Mouse (Mus musculus): ENCODE data around the gene Ipo9. TPM values are rescaled to one million over a fixed set of nuclear protein-coding genes. Genes with fewer than 3 reads are reported as not detected.
A peak's percentile ranks its signal among the peaks of the same experiment; 100 is the strongest.

The Ipo9 gene
- polyA plus RNA-seq, 1 experiment from 2014 or later, result 112 TPM

DNA sequence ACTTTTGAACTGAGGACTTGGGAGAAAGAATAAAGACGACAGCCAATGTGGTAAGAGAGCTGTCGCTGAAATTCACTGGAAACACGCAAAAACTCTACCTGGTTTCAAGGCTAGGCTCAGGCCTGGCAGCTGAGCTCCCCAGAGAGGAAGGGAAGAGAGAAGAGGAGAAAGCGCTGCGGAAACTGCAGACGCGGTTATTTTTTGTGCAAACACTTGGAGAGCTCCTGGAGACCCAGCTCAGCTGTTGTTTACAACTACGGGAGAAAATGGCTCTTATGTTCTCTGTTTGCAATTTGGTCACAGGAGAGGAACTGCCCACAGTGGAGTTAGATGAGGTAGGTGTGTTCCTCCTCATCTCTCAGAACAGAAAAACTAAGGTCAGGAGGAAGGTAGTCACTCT, 32.4 kb upstream of the Ipo9 start:
- Histone ChIP-seq H3K4me3 (ENCODE audit: low read depth, low read length) (no peak overlapping the region), H3K9me3 (replicated peaks; ENCODE audit: control insufficient read depth, low read length, poor library complexity, severe bottlenecking) (no peaks in the 10 kb centered on the region), H3K36me3 (ENCODE audit: control insufficient read depth, insufficient read depth, low read length) (peaks cover 65% of the 10 kb centered on the region), H3K9ac (ENCODE audit: low read depth, low read length) (no peak overlapping the region), H3K27me3 (ENCODE audit: control insufficient read depth, insufficient read depth, low read depth, low read length) (no peaks in the 10 kb centered on the region), H3K27ac (ENCODE audit: low read length) (no peak overlapping the region), H3K4me2 (ENCODE audit: low read length) (no peak overlapping the region), H3K4me1 (ENCODE audit: control insufficient read depth, insufficient read depth, low read length) (no peaks in the 10 kb centered on the region)
- WGBS, result 86% methylated on average over 8 of the region's 8 CpGs
- no peak for ATAC-seq

DNA sequence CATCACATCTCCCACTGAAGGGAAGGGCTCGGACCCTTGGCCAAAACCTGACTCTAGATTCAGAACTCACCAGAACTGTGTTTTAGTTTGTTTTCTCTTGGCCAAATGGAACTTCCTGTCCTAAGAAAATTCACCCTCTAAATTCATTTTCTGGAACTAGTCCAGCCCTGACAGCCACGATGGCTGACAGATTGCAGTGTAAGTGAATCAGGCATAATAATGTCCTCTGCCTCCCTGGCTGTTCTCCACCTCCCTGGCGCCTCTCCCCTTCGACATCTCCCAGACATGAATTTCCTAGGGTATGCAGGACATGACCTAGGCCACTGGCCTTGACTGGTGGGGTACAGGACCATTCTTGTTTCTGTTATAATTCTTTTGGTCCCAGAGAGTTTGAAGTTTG, 32.0 kb upstream of the Ipo9 start:
- Histone ChIP-seq H3K9ac (ENCODE audit: low read depth, low read length) (no peak overlapping the region), H3K4me2 (ENCODE audit: low read length) (no peak overlapping the region), H3K4me1 (ENCODE audit: control insufficient read depth, insufficient read depth, low read length) (no peaks in the 10 kb centered on the region), H3K4me3 (ENCODE audit: low read depth, low read length) (no peak overlapping the region), H3K27me3 (ENCODE audit: control insufficient read depth, insufficient read depth, low read depth, low read length) (no peaks in the 10 kb centered on the region), H3K36me3 (ENCODE audit: control insufficient read depth, insufficient read depth, low read length) (peaks cover 63% of the 10 kb centered on the region), H3K27ac (ENCODE audit: low read length) (no peak overlapping the region), H3K9me3 (replicated peaks; ENCODE audit: control insufficient read depth, low read length, poor library complexity, severe bottlenecking) (no peaks in the 10 kb centered on the region)
- 79% methylated on average over 4 of the region's 4 CpGs for WGBS
- ATAC-seq, result no peak

DNA sequence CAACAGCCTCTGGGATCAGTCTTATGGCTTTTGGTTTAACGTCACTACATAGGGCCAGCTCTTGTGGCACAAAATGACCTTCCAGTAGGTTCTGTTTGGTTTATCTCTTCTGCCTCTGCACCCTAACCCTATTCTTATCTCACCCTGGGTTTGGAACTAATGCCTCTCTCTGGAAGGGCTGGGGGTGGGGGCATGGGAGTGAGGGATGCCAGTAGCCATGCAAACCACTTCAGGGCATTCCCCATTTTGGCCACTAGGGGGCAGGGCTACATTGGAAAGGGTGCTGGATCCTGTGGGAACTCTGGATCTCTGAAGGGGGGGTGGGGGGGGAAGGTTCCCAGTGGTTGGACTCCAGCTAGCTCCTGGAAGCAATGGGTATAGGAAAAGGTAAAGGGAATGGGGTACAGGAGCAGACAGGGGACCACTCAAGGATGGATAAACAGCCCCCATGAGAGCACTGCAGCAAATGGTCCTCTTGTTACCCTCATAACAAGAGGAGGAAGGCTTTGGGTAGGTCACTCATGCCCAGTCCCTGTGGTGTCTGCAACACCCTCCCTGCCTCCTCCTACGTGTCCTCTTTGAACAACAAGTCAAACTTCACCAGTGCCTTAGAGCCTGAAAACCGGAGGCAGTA, 30.9 kb upstream of the Ipo9 start:
- Histone ChIP-seq H3K4me2 (ENCODE audit: low read length) (no peak overlapping the region), H3K9ac (ENCODE audit: low read depth, low read length) (no peak overlapping the region), H3K36me3 (ENCODE audit: control insufficient read depth, insufficient read depth, low read length) (peaks cover 59% of the 10 kb centered on the region), H3K9me3 (replicated peaks; ENCODE audit: control insufficient read depth, low read length, poor library complexity, severe bottlenecking) (no peaks in the 10 kb centered on the region), H3K27ac (ENCODE audit: low read length) (no peak overlapping the region), H3K4me1 (ENCODE audit: control insufficient read depth, insufficient read depth, low read length) (no peaks in the 10 kb centered on the region), H3K27me3 (ENCODE audit: control insufficient read depth, insufficient read depth, low read depth, low read length) (no peaks in the 10 kb centered on the region), H3K4me3 (ENCODE audit: low read depth, low read length) (no peak overlapping the region)
- WGBS, result 80% methylated on average over 3 of the region's 3 CpGs
- ATAC-seq, result peak; percentile 52; the same call in 1 of the 2 replicates

DNA sequence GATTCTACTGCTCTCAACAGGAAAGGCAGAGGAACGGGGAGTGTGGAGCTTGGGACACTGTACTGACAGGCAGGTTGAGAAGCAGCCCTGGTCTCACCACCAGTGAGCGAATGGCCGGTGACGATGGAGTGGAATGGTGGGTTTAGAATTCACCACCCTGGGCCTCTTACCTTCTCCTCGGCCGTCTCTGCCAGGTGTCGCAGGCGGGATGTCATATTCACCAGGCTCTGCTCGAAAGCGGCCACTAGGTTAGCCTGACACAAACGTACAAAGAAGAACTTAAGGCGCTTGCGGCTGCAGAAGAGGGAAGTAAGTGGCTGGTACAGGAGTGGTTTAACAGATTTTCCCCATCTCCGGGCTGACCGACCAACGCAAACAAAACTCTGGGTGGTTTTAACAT, 30.2 kb upstream of the Ipo9 start:
- WGBS, result 94% methylated on average over 16 of the region's 16 CpGs
- Histone ChIP-seq H3K4me3 (ENCODE audit: low read depth, low read length) (no peak overlapping the region), H3K36me3 (ENCODE audit: control insufficient read depth, insufficient read depth, low read length) (peaks cover 56% of the 10 kb centered on the region), H3K4me1 (ENCODE audit: control insufficient read depth, insufficient read depth, low read length) (no peaks in the 10 kb centered on the region), H3K9ac (ENCODE audit: low read depth, low read length) (no peak overlapping the region), H3K27ac (ENCODE audit: low read length) (no peak overlapping the region), H3K4me2 (ENCODE audit: low read length) (no peak overlapping the region), H3K9me3 (replicated peaks; ENCODE audit: control insufficient read depth, low read length, poor library complexity, severe bottlenecking) (no peaks in the 10 kb centered on the region), H3K27me3 (ENCODE audit: control insufficient read depth, insufficient read depth, low read depth, low read length) (no peaks in the 10 kb centered on the region)
- ATAC-seq, result no peak

DNA sequence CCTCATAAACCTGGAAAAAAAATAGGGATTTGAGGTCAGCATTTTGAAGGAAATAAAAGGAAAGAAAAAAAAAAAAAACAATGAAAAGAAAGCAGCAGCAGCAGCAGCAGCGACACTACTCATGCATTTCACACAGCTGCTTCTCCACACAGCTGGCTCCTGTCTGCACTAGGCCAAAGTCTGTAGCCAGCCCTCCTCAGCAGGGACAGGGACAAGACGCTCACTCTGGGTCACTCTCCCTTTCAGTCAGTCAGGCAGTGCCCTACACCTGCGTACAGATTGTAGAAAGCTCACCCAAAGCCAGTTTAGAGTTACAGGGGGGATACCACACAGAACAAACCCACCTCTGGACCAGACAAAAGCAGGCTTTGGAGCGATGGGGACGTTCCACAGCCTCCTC, 27.6 kb upstream of the Ipo9 start:
- no peak overlapping the region for H3K4me2 ChIP-seq (ENCODE audit: low read length)
- WGBS, result 92% methylated on average over 5 of the region's 5 CpGs
- no peaks in the 10 kb centered on the region for H3K9me3 ChIP-seq (replicated peaks; ENCODE audit: control insufficient read depth, low read length, poor library complexity, severe bottlenecking)
- no peak overlapping the region for H3K9ac ChIP-seq (ENCODE audit: low read depth, low read length)
- ATAC-seq, result no peak
- H3K4me1 ChIP-seq (ENCODE audit: control insufficient read depth, insufficient read depth, low read length), result no peaks in the 10 kb centered on the region
- no peak overlapping the region for H3K27ac ChIP-seq (ENCODE audit: low read length)
- peaks cover 52% of the 10 kb centered on the region for H3K36me3 ChIP-seq (ENCODE audit: control insufficient read depth, insufficient read depth, low read length)
- no peaks in the 10 kb centered on the region for H3K27me3 ChIP-seq (ENCODE audit: control insufficient read depth, insufficient read depth, low read depth, low read length)
- H3K4me3 ChIP-seq (ENCODE audit: low read depth, low read length), result no peak overlapping the region

DNA sequence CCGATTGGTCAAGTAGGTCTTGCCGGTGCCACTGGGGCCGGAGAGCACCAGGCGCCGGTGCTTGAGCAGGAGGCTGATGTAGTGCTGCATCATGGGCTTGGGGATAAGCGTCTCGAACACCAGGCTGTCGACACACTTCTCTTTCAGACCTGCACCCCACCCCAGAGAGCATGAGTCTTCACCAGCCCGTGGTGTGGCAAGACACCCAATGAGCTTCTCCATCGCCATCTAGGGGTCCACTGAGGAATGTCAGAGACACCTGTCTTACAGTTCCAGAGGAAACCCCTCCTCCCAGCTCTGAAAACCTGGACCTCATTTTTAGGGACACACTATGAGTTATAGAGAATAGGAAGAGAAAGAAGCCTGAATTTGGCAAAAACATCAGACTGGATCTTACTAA, 22.0 kb upstream of the Ipo9 start:
- Histone ChIP-seq H3K27me3 (ENCODE audit: control insufficient read depth, insufficient read depth, low read depth, low read length) (no peaks in the 10 kb centered on the region), H3K36me3 (ENCODE audit: control insufficient read depth, insufficient read depth, low read length) (peaks cover 51% of the 10 kb centered on the region), H3K4me2 (ENCODE audit: low read length) (no peak overlapping the region), H3K9ac (ENCODE audit: low read depth, low read length) (no peak overlapping the region), H3K4me1 (ENCODE audit: control insufficient read depth, insufficient read depth, low read length) (no peaks in the 10 kb centered on the region), H3K4me3 (ENCODE audit: low read depth, low read length) (no peak overlapping the region), H3K27ac (ENCODE audit: low read length) (no peak overlapping the region), H3K9me3 (replicated peaks; ENCODE audit: control insufficient read depth, low read length, poor library complexity, severe bottlenecking) (no peaks in the 10 kb centered on the region)
- WGBS, result 75% methylated on average over 10 of the region's 10 CpGs
- no peak for ATAC-seq

DNA sequence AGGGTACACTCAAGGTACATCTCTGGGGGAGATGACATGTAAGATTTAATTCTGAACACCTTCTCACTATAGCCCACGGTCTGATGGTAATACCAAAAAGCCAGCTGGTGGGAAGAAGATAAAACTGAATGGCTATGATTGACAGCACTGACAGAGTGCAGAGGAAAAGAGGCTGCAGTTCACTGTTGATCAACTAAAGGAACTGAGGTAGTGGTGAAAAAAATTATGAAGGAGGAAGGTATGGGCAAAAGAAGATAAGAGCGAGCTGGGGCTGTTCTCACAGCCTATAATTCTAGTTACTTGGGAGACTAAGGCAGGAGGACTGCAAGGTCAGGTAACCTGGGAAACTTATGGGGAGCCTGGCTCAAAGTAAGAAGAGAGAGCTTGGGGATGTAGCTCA, 21.1 kb upstream of the Ipo9 start:
- Histone ChIP-seq H3K27ac (ENCODE audit: low read length) (no peak overlapping the region), H3K36me3 (ENCODE audit: control insufficient read depth, insufficient read depth, low read length) (peaks cover 45% of the 10 kb centered on the region), H3K9ac (ENCODE audit: low read depth, low read length) (no peak overlapping the region), H3K27me3 (ENCODE audit: control insufficient read depth, insufficient read depth, low read depth, low read length) (no peaks in the 10 kb centered on the region), H3K9me3 (replicated peaks; ENCODE audit: control insufficient read depth, low read length, poor library complexity, severe bottlenecking) (no peaks in the 10 kb centered on the region), H3K4me1 (ENCODE audit: control insufficient read depth, insufficient read depth, low read length) (no peaks in the 10 kb centered on the region), H3K4me2 (ENCODE audit: low read length) (no peak overlapping the region), H3K4me3 (ENCODE audit: low read depth, low read length) (no peak overlapping the region)
- 92% methylated on average over 2 of the region's 2 CpGs for WGBS
- no peak for ATAC-seq

DNA sequence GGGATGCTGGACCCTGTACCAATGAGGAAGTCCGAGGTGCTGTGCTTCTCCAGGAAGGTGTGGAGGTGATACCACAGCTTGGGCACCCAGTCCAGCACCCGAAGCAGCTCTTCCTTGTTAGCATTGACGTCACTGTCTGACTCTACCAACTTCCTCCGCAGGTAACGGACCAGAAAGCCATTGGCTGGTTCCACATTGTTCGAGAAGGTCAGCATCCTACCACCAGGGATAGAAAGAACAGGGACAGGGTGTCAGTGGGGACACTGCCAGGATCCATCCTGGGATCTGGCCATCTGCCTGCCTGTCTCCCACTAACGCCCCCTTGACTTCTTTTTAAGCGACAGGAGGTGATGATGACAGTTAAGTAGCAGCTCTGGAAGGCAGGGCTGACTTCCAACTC, 19.6 kb upstream of the Ipo9 start:
- H3K27me3 ChIP-seq (ENCODE audit: control insufficient read depth, insufficient read depth, low read depth, low read length), result no peaks in the 10 kb centered on the region
- no peak overlapping the region for H3K4me2 ChIP-seq (ENCODE audit: low read length)
- no peak for ATAC-seq
- H3K27ac ChIP-seq (ENCODE audit: low read length), result no peak overlapping the region
- no peak overlapping the region for H3K4me3 ChIP-seq (ENCODE audit: low read depth, low read length)
- peaks cover 40% of the 10 kb centered on the region for H3K36me3 ChIP-seq (ENCODE audit: control insufficient read depth, insufficient read depth, low read length)
- 94% methylated on average over 8 of the region's 8 CpGs for WGBS
- no peaks in the 10 kb centered on the region for H3K4me1 ChIP-seq (ENCODE audit: control insufficient read depth, insufficient read depth, low read length)
- no peak overlapping the region for H3K9ac ChIP-seq (ENCODE audit: low read depth, low read length)
- no peaks in the 10 kb centered on the region for H3K9me3 ChIP-seq (replicated peaks; ENCODE audit: control insufficient read depth, low read length, poor library complexity, severe bottlenecking)

DNA sequence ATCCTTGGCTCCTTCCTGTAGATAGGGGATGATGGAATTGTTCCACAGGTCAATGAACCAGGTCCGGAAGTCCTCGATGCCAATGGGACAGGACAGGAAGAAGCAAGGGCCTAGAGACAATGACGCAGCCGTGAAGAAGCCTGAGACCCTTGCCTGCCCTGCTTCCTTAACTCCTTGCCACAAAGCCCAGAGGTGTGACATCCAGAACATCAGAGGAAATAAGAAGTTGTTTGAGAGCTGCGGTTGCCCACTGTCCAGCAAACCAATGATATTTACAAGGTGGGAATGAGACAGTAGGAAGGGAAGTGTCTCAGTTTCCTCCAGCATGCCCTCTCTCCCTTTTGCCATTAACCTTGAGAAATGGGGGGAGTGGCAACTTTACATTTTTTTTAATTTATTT, 18.6 kb upstream of the Ipo9 start:
- Histone ChIP-seq H3K4me2 (ENCODE audit: low read length) (no peak overlapping the region), H3K9ac (ENCODE audit: low read depth, low read length) (no peak overlapping the region), H3K4me3 (ENCODE audit: low read depth, low read length) (no peak overlapping the region), H3K27me3 (ENCODE audit: control insufficient read depth, insufficient read depth, low read depth, low read length) (no peaks in the 10 kb centered on the region), H3K36me3 (ENCODE audit: control insufficient read depth, insufficient read depth, low read length) (peaks cover 40% of the 10 kb centered on the region), H3K4me1 (ENCODE audit: control insufficient read depth, insufficient read depth, low read length) (no peaks in the 10 kb centered on the region), H3K27ac (ENCODE audit: low read length) (no peak overlapping the region), H3K9me3 (replicated peaks; ENCODE audit: control insufficient read depth, low read length, poor library complexity, severe bottlenecking) (no peaks in the 10 kb centered on the region)
- no peak for ATAC-seq
- WGBS, result 95% methylated on average over 5 of the region's 5 CpGs
